Mouse (Mus musculus): ENCODE results near the gene Efna4.

GRCm38 (mm10) chr3:89322131-89322500 is 15.7 kb downstream of the Efna4 start:
- TF ChIP-seq TAL1 (IDR thresholded peaks at IDR 0.05; ENCODE audit: low read length) (no peak), GATA1 (IDR thresholded peaks at IDR 0.05; ENCODE audit: low read length) (no peak)
